Mouse (Mus musculus) kidney, adult 2 months (tissue): ENCODE measurements around the gene Rbbp5.

Experiments
- CTCF ChIP-seq: fragments of 200-500 bp; conservative IDR thresholded peaks from 2 replicates; pipeline ENCODE4 v1.5.1; 2011; ENCODE audit warnings: low read depth, mild to moderate bottlenecking, control low read depth, low read length, moderate library complexity, mixed read lengths; ENCODE audit not compliant: insufficient read depth, insufficient read length
- POLR2A ChIP-seq: fragments of 200-500 bp; IDR thresholded peaks from one replicate; pipeline ENCODE4 v1.6.1; 2011; ENCODE audit warnings: low read depth, low read length, control low read depth

- no peak for TF ChIP-seq CTCF
- no peak for TF ChIP-seq POLR2A
Observed at GRCm38 (mm10) chr1:132476575-132476927, 614 bp upstream of the Rbbp5 start.
